Mouse (Mus musculus) C2C12 (cell line): Measurements from ENCODE around the gene Fblim1.

Experiments used
- CEBPB ChIP-seq: IDR thresholded peaks from one replicate; pipeline ENCODE4 v1.6.1; 2011; ENCODE audit warnings: low read depth, mild to moderate bottlenecking, control low read depth, moderate library complexity
- CTCF ChIP-seq: IDR thresholded peaks from one replicate; pipeline ENCODE4 v1.5.1; 2011; ENCODE audit not compliant: control insufficient read depth, insufficient read depth, insufficient read length
- FOSL1 ChIP-seq: IDR thresholded peaks from one replicate; pipeline ENCODE4 v1.8.0; 2011; ENCODE audit warnings: mild to moderate bottlenecking, low read length; ENCODE audit not compliant: poor library complexity, insufficient read depth, severe bottlenecking
- MAX ChIP-seq: IDR thresholded peaks from one replicate; pipeline ENCODE4 v1.6.1; 2011; ENCODE audit warnings: mild to moderate bottlenecking, control low read depth
- MYOD1 ChIP-seq: IDR thresholded peaks from one replicate; pipeline ENCODE4 v1.6.1; 2011; ENCODE audit warnings: low read depth; ENCODE audit not compliant: control insufficient read depth, insufficient read length
- MYOG ChIP-seq: IDR thresholded peaks from one replicate; pipeline ENCODE4 v1.6.1; 2011; ENCODE audit not compliant: control insufficient read depth, insufficient read length; ENCODE audit errors: extremely low read depth
- USF1 ChIP-seq: IDR thresholded peaks from one replicate; pipeline ENCODE4 v1.6.1; 2011; ENCODE audit warnings: low read depth, mild to moderate bottlenecking, control low read depth, moderate library complexity

DNA sequence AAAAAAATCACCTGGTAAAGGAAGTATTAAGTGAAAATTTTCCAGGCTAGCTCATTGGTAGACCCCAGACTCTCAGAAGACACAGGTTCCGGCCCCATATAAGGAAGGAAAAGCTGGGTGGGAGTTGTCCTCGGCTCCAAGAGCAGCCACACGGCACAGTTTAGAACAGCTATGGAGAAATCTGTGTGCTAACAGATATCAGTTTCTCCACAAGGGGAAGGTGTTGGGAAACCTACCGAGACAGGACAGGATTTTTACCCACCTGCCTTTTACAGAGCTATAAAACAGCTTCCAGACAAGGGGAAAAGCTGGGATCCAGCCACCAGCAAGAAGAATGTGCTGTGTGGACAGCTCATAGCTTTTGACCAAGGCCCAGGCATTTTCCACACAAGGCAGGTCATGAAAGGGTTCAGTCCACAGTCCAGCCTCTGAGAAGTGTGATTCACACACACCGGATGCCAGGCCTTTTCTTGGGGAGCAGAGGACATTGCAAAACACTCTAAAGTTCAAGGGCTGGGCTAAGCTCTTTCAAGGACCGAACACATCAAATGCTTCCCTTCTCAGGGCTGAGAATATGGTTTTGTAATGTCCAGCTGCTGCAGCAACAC is 32.4 kb downstream of the Fblim1 start:
- TF ChIP-seq CTCF (no peak), USF1 (no peak), FOSL1 (no peak), MAX (no peak), CEBPB (peak; percentile 94), MYOD1 (no peak), MYOG (no peak)
